16 mouse cellular contexts compared by ENCODE assay signal in the genomic region with DNA sequence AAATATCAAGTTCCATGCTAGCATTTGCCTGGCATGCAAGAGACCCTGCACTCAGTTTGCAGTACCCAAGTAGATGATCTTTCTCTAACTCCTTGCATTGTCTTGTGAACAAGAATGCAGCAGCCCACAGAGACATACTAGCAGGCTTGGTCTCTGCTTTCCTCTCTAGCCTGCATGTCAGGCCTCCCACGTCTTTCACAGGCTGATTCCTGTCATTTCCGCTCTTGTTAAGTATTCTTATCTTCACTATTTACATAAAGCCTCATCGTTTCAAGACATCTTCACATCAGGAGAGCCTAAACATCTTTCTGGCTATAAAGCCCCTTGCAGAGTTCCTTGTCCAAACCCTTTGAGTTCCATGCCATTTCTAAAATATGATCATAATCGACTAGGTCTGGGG.
"Had no signal": no experiment of that assay in that cellular context is flagged by ENCODE, and none has a peak within 500 bp of the region (broad histone marks: within the 10 kb centered on the region; RNA-seq: fewer than 3 reads in every experiment).

No protein-coding gene starts in this region.

- H3K9ac ChIP-seq: liver, embryonic 13.5 days; liver, embryonic 15.5 days; liver, postnatal 0 days; midbrain, embryonic 13.5 days; midbrain, embryonic 15.5 days; neural tube, embryonic 12.5 days; stomach, embryonic 15.5 days had no signal

- H3K4me3 ChIP-seq: liver, embryonic 13.5 days; liver, embryonic 15.5 days; megakaryocyte, embryonic 14.5 days; midbrain, embryonic 13.5 days; midbrain, embryonic 15.5 days; neural tube, embryonic 12.5 days; stomach, embryonic 15.5 days had no signal

- H3K9me3 ChIP-seq: liver, embryonic 13.5 days; liver, embryonic 15.5 days; midbrain, embryonic 13.5 days; midbrain, embryonic 15.5 days; neural tube, embryonic 12.5 days; stomach, embryonic 15.5 days had no signal

- H3K4me2 ChIP-seq: liver, embryonic 13.5 days; liver, embryonic 15.5 days; midbrain, embryonic 11.5 days; midbrain, embryonic 13.5 days; midbrain, embryonic 15.5 days; neural tube, embryonic 12.5 days; stomach, embryonic 15.5 days had no signal

- H3K36me3 ChIP-seq: liver, embryonic 13.5 days; liver, embryonic 15.5 days; midbrain, embryonic 13.5 days; midbrain, embryonic 15.5 days; neural tube, embryonic 12.5 days; stomach, embryonic 15.5 days had no signal

- H3K27me3 ChIP-seq: liver, embryonic 13.5 days; liver, embryonic 15.5 days; midbrain, embryonic 13.5 days; midbrain, embryonic 15.5 days; neural tube, embryonic 12.5 days; stomach, embryonic 15.5 days had no signal

- ATAC-seq: lung, postnatal 0 days; midbrain, embryonic 13.5 days; midbrain, embryonic 15.5 days had no signal

- DNase-seq: liver, embryonic 13.5 days; liver, postnatal 0 days; right cerebral cortex, postnatal 25 days; thymus, adult 2 months; thymus, postnatal 25 days; thymus, postnatal 4 days had no signal

- H3K27ac ChIP-seq: liver, embryonic 13.5 days; liver, embryonic 15.5 days; macrophage; midbrain, embryonic 13.5 days; midbrain, embryonic 15.5 days; neural tube, embryonic 12.5 days; stomach, embryonic 15.5 days; stomach, postnatal 0 days had no signal

- H3K4me1 ChIP-seq: liver, embryonic 13.5 days; liver, embryonic 15.5 days; midbrain, embryonic 13.5 days; midbrain, embryonic 15.5 days; neural tube, embryonic 12.5 days; stomach, embryonic 15.5 days had no signal
